Mouse (Mus musculus) liver, embryonic 11.5 days (tissue): ENCODE measurements at regions not wholly inside any gene's neighbourhood (a gene's known extent, or its start where the extent isn't known, plus 50 kb on each side); places are given as distances from the start of the nearest gene placed in this dataset.
"Not testable (repeated sequence)": the region's sequence is repeated elsewhere in the genome, so short reads cannot be mapped to it uniquely, and the experiment has no call there.

Source experiments
- ATAC-seq: fragments of 200-750 bp; cut with Nextera tagmentation; replicated peaks from 2 replicates; pipeline ENCODE4 v1.8.0; 2017; ENCODE audit warnings: moderate number of reproducible peaks, mild to moderate bottlenecking, moderate TSS enrichment, moderate library complexity; ENCODE audit not compliant: low FRiP score
- DNase-seq: peaks from one replicate; pipeline ENCODE4 v3.0.0-alpha.2; 2017; ENCODE audit warnings: low spot score
- H3K27ac ChIP-seq: fragments of 300-500 bp; sonication (generic); 2 replicates; pipeline ENCODE4 v1.5.1; 2014; ENCODE audit warnings: mild to moderate bottlenecking, low read depth, low read length, control low read depth
- H3K27me3 ChIP-seq: fragments of 300-500 bp; sonication (generic); replicated peaks from 2 replicates; pipeline ENCODE4 v1.6.1; 2014; ENCODE audit warnings: low read length, mixed read lengths; ENCODE audit not compliant: control insufficient read depth, insufficient read depth
- H3K36me3 ChIP-seq: fragments of 300-500 bp; sonication (generic); 2 replicates; pipeline ENCODE4 v1.6.1; 2014; ENCODE audit warnings: mild to moderate bottlenecking, low read length, moderate library complexity, mixed read lengths; ENCODE audit not compliant: control insufficient read depth, insufficient read depth
- H3K4me1 ChIP-seq: fragments of 300-500 bp; sonication (generic); replicated peaks from 2 replicates; pipeline ENCODE4 v1.6.1; 2014; ENCODE audit warnings: low read length, mixed read lengths; ENCODE audit not compliant: control insufficient read depth, insufficient read depth
- H3K4me2 ChIP-seq: fragments of 300-500 bp; sonication (generic); 2 replicates; pipeline ENCODE4 v1.6.1; 2014; ENCODE audit warnings: mild to moderate bottlenecking, control low read depth, moderate library complexity
- H3K4me3 ChIP-seq: fragments of 300-500 bp; sonication (generic); 2 replicates; pipeline ENCODE4 v1.5.1; 2014; ENCODE audit warnings: low read depth, low read length, control low read depth
- H3K9ac ChIP-seq: fragments of 300-500 bp; sonication (generic); 2 replicates; pipeline ENCODE4 v1.6.1; 2014; ENCODE audit warnings: low read depth, low read length, control low read depth
- H3K9me3 ChIP-seq: fragments of 300-500 bp; sonication (generic); 2 replicates; pipeline ENCODE4 v1.6.1; 2016; ENCODE audit warnings: low read length, inconsistent platforms, mixed read lengths; ENCODE audit not compliant: control insufficient read depth
- WGBS: fragments of 180-500 bp; shearing (Covaris S2); extraction: QIAGEN DNeasy Blood & Tissue Kit; methylation state at CpG from one replicate; pipeline ENCODE4 v1.1.7; 2014; 5-methylcytosine and 5-hydroxymethylcytosine counted together

DNA sequence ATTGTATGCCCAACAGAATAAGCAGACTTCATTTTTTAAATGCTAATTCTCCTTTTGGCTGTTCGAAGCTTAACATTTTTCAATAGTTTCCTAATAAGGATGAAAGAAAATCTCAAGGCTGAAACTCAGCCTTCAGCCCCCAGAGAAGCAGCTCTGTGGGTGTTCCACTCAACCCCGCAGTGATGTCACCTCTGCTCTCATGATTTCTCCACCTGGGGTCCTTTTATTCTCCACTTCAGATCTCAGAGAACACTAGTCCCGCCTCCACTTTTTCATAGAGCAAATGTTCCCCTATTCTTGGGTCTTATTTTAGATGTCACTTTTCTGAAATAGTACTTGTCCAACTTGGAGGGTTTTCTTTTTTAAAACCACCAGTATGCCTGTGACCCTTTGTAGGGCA is 567.3 kb downstream of the Cntn3 start:
- Histone ChIP-seq H3K9ac (no peak overlapping the region), H3K36me3 (no peaks in the 10 kb centered on the region), H3K4me2 (no peak overlapping the region), H3K4me1 (no peaks in the 10 kb centered on the region), H3K9me3 (no peaks in the 10 kb centered on the region), H3K27me3 (no peaks in the 10 kb centered on the region), H3K27ac (no peak overlapping the region), H3K4me3 (no peak overlapping the region)
- DNase-seq (no peak), ATAC-seq (no peak)
- WGBS: 72% methylated on average over 3 of the region's 3 CpGs

- H3K27ac ChIP-seq: no peak overlapping the region
- ATAC-seq: no peak
These were observed 574.7 kb downstream of the Cntn3 start for GRCm38 (mm10) chr6:101998181-101998580.

DNA sequence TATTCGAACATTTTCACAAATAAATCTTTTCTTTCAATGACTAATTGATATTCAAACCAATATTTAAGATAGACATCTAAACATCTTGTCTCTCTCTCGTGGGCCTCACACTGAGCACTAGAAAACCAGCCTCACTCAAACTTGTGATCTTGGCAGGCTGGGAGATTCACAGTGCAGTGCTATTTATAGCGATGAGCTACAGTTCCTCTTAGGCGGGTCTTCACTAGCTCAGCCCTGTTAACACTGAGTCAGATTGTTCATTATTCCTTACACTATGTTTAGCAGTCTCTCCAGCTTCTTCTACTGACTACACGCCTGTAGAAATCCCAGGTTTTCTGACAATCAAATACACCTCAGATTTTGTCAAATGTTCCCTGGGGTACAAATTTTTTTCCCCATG is 575.3 kb downstream of the Cntn3 start:
- H3K9ac ChIP-seq: no peak overlapping the region
- H3K27ac ChIP-seq: no peak overlapping the region
- H3K9me3 ChIP-seq: no peaks in the 10 kb centered on the region
- H3K4me1 ChIP-seq: no peaks in the 10 kb centered on the region
- WGBS: 60% methylated on average over 5 of the region's 5 CpGs
- H3K27me3 ChIP-seq: no peaks in the 10 kb centered on the region
- H3K4me3 ChIP-seq: no peak overlapping the region
- DNase-seq: no peak
- no peak for ATAC-seq
- H3K4me2 ChIP-seq: no peak overlapping the region
- no peaks in the 10 kb centered on the region for H3K36me3 ChIP-seq

More at GRCm38 (mm10) chr6:101998181-101998580, 574.7 kb downstream of the Cntn3 start:
- H3K9me3 ChIP-seq: no peaks in the 10 kb centered on the region
- 66% methylated on average over 2 of the region's 2 CpGs for WGBS
- H3K4me1 ChIP-seq: no peaks in the 10 kb centered on the region
- no peak overlapping the region for H3K9ac ChIP-seq
- DNase-seq: no peak
- H3K27me3 ChIP-seq: no peaks in the 10 kb centered on the region
- no peak overlapping the region for H3K4me2 ChIP-seq
- H3K4me3 ChIP-seq: no peak overlapping the region
- no peaks in the 10 kb centered on the region for H3K36me3 ChIP-seq

DNA sequence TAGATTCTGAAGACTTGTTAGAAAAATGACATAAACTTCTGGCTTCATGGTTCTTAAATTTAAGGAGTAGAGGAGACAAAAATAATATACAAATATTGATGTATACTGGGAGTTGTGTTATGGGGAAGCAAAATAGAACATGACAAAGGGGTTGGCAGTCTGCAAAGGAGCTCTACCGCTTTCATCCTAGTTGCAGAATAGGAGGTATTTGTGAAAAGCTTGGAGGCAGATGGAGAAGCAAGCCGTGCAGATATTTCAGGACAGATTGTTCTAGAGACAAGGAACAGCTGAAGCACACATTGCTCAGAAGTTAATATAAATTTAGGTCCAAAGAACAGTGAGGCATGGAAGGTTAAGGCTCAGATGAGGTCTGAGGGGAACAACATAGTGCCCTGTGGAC is 580.1 kb downstream of the Cntn3 start:
- H3K4me1 ChIP-seq: no peaks in the 10 kb centered on the region
- H3K4me3 ChIP-seq: no peak overlapping the region
- H3K27ac ChIP-seq: no peak overlapping the region
- ATAC-seq (no peak), DNase-seq (no peak)
- H3K9me3 ChIP-seq: no peaks in the 10 kb centered on the region
- H3K36me3 ChIP-seq: no peaks in the 10 kb centered on the region
- 81% methylated on average over 2 of the region's 2 CpGs for WGBS
- H3K9ac ChIP-seq: no peak overlapping the region
- no peaks in the 10 kb centered on the region for H3K27me3 ChIP-seq
- no peak overlapping the region for H3K4me2 ChIP-seq

DNA sequence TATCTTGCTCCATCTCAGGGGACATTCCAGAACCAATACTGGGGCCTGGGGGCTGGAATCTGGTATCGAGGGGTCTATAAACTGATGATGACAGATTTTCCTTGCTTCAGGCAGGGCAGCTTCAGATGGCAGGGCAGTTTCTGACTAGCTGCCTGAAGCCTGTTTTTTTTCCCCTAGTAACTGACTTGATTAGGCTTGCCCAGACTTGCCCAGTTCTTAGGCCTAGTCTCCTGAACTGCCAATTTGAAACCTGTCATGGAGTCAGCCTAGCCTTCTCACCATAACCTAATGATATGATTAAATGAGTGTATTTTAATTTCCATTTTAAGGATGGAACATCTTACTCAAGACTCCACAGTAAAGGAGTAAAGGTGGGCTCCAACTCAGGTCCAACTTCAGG is 591.2 kb downstream of the Cntn3 start:
- no peak overlapping the region for H3K4me2 ChIP-seq
- H3K27ac ChIP-seq: no peak overlapping the region
- no peaks in the 10 kb centered on the region for H3K36me3 ChIP-seq
- no peaks in the 10 kb centered on the region for H3K9me3 ChIP-seq
- no peak overlapping the region for H3K4me3 ChIP-seq
- WGBS: 79% methylated on average over 1 of the region's 1 CpGs
- H3K9ac ChIP-seq: no peak overlapping the region
- no peaks in the 10 kb centered on the region for H3K4me1 ChIP-seq
- no peak for DNase-seq
- H3K27me3 ChIP-seq: no peaks in the 10 kb centered on the region
- ATAC-seq: no peak

DNA sequence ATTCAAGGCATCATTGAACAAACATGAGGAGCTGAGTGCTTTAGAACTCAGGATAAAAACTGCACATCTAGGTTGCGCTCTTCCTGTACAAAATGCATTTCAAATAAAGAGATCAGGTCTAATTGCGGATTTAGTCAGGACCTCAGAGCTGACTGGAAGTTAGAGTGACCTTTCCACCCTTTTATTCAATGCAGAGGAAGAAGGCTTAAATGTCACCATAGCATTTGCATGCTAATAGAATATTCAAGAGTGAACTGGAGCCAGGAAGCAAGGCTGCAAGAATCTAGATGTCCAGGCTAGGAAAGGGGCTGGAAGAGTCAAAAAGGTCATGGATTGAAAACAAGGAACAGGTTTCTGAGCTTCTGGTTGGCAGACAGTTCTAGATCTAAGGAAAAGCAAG is 593.7 kb downstream of the Cntn3 start:
- no peak overlapping the region for H3K4me3 ChIP-seq
- H3K27me3 ChIP-seq: no peaks in the 10 kb centered on the region
- no peak for ATAC-seq
- H3K9me3 ChIP-seq: no peaks in the 10 kb centered on the region
- H3K27ac ChIP-seq: no peak overlapping the region
- no peak for DNase-seq
- H3K4me2 ChIP-seq: no peak overlapping the region
- H3K4me1 ChIP-seq: no peaks in the 10 kb centered on the region
- H3K9ac ChIP-seq: no peak overlapping the region
- H3K36me3 ChIP-seq: no peaks in the 10 kb centered on the region
- WGBS: 79% methylated on average over 2 of the region's 2 CpGs

GRCm38 (mm10) chr6:101964941-101965340 is 587.2 kb upstream of the Pdzrn3 start:
- DNase-seq (no peak), ATAC-seq (no peak)
- no peak overlapping the region for H3K4me2 ChIP-seq
- no peak overlapping the region for H3K27ac ChIP-seq
- no peak overlapping the region for H3K4me3 ChIP-seq
- 87% methylated on average over 2 of the region's 2 CpGs for WGBS
- H3K9ac ChIP-seq: no peak overlapping the region
- H3K27me3 ChIP-seq: no peaks in the 10 kb centered on the region
- no peaks in the 10 kb centered on the region for H3K4me1 ChIP-seq
- no peaks in the 10 kb centered on the region for H3K9me3 ChIP-seq
- H3K36me3 ChIP-seq: no peaks in the 10 kb centered on the region

DNA sequence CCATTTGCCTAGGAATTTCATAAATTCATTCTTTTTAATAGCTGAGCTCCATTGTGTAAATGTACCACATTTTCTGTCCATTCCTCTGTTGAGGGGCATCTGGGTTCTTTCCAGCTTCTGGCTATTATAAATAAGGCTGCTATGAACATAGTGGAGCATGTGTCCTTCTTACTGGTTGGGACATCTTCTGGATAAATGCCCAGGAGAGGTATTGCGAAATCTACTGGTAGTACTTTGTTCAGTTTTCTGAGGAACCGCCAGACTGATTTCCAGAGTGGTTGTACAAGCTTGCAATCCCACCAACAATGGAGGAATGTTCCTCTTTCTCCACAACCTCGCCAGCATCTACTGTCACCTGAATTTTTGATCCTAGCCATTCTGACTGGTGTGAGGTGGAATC is 583.8 kb upstream of the Pdzrn3 start:
- ATAC-seq, H3K4me3 ChIP-seq, H3K36me3 ChIP-seq, H3K4me2 ChIP-seq, H3K27ac ChIP-seq, H3K9ac ChIP-seq, DNase-seq, H3K4me1 ChIP-seq, H3K9me3 ChIP-seq, H3K27me3 ChIP-seq: not testable (repeated sequence)
- 68% methylated on average over 3 of the region's 3 CpGs for WGBS

DNA sequence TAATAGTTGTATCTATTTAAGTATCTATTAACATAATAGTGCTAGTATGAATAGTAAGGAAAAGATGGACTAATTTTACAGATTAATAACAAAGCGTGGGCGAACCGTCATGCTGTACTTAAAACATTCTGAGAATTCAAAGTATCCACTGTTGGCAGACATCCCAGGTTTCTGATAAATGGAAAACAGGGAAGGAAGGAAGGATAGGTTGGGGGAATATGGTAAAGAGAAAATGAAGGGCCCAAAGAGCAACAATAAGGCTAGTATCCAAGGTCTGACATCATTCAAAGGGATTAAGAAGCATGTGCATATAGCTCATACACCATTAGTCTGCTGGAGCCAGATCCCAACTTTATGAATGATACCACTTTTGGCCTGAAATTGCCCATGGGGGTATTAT is 572.0 kb upstream of the Pdzrn3 start:
- H3K4me3 ChIP-seq: no peak overlapping the region
- no peaks in the 10 kb centered on the region for H3K4me1 ChIP-seq
- H3K9me3 ChIP-seq: no peaks in the 10 kb centered on the region
- no peak overlapping the region for H3K27ac ChIP-seq
- no peaks in the 10 kb centered on the region for H3K36me3 ChIP-seq
- WGBS: 80% methylated on average over 3 of the region's 3 CpGs
- H3K9ac ChIP-seq: no peak overlapping the region
- ATAC-seq (no peak), DNase-seq (no peak)
- no peak overlapping the region for H3K4me2 ChIP-seq
- no peaks in the 10 kb centered on the region for H3K27me3 ChIP-seq
